Mouse (Mus musculus): Measurements from ENCODE around the gene Psg22. TPM values are rescaled to one million over a fixed set of nuclear protein-coding genes. Genes with fewer than 3 reads are reported as not detected.
"Not testable (repeated sequence)": the region's sequence is repeated elsewhere in the genome, so short reads cannot be mapped to it uniquely, and the experiment has no call there.

Gene Psg22
- polyA plus RNA-seq (2012; ENCODE audit: insufficient read depth, low replicate concordance): 1.0 TPM in 1 of 2 replicates, not detected in the other

DNA sequence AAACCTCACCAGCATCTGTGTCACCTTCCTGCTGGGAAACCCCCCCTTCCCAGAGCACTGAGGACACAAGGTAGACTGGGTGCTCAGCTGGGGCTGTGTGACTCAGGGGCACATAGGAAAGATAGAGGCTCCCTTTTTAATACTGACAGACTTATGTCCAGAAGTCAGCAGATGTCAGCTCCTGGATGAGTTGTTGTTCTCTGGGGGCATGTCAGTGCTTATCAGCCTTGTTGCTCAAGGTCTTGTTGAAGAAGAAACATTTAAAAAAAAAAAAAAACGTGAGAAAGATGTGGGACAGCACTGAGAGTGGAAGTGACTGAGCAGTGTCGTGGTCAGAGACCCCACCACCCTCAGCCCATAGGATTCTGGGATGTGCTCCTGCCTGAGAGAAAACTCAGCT, at the start of gene Psg22:
Gene Psg22, plus strand, starts transcription at position 301 of the 400 bp plus-strand sequence.
- H3K9me3 ChIP-seq: no peaks in the 10 kb centered on the region
- TF ChIP-seq FLI1 (IDR thresholded peaks at IDR 0.05; ENCODE audit: low read length): no peak
- no peak for TF ChIP-seq GATA1 (IDR thresholded peaks at IDR 0.05; ENCODE audit: borderline replicate concordance, low read length)
- no peak within 1 kb of the TSS for H3K4me3 ChIP-seq (replicated peaks)

DNA sequence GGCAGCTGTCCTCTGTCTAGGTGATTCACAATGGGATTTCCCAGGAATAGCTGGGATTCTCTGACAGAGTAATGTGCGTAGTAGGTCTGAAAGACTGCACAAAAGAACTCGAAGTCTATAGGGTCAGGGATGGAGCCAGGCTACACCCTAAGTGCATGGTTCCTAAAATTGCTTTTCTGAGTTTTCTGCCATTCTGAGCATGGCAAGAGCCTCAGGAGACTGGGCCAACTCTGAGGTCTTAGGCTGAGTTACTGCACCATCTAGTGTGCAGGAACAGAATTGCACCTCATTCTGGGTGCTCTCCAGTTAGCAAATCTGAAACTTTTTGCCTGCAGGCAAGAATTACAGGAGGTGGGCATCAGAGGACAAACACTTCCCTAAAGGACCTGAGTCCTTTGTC, 38.1 kb upstream of the Psg22 start:
- H3K27me3 ChIP-seq (replicated peaks): no peaks in the 10 kb centered on the region
- no peaks in the 10 kb centered on the region for H3K4me1 ChIP-seq
- H3K9me3 ChIP-seq: peaks cover 6% of the 10 kb centered on the region
- no peak overlapping the region for H3K4me3 ChIP-seq (replicated peaks)
- TF ChIP-seq GATA1 (IDR thresholded peaks at IDR 0.05; ENCODE audit: borderline replicate concordance, low read length): no peak
- no peak for TF ChIP-seq FLI1 (IDR thresholded peaks at IDR 0.05; ENCODE audit: low read length)
- no peaks in the 10 kb centered on the region for H3K36me3 ChIP-seq (replicated peaks; ENCODE audit: low read length)

More for the DNA sequence above, at the start of gene Psg22:
- peaks cover 2% of the 10 kb centered on the region for H3K27me3 ChIP-seq (replicated peaks)
- H3K4me1 ChIP-seq: peaks cover 32% of the 10 kb centered on the region
- no peaks in the 10 kb centered on the region for H3K36me3 ChIP-seq (replicated peaks; ENCODE audit: low read length)

DNA sequence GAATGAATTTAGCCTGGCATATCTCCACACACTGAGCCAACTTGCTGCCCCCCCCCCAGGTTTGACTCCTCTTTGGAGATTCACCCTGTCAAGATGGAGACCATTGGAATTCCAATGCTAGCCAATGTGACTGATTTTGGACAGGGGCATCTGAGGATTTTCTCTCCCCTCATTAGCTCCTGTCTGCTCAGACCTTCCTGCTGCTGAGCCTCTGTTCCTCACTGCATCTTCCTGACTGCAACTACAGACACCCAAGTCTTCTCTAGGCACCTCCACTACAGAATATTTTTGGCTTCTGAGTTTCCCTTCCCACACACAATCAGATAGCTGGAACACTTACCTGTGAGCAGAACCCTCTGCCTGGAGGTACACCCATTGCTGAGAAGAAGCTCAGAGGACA, 32.3 kb upstream of the Psg22 start:
- Histone ChIP-seq H3K27me3 (replicated peaks) (no peaks in the 10 kb centered on the region), H3K36me3 (replicated peaks; ENCODE audit: low read length) (no peaks in the 10 kb centered on the region), H3K4me3 (replicated peaks) (no peak overlapping the region), H3K9me3 (no peaks in the 10 kb centered on the region), H3K4me1 (0 out of 2 replicates have a peak, but pooled peaks cover 6% of the 10 kb centered on the region)
- no peak for TF ChIP-seq FLI1 (IDR thresholded peaks at IDR 0.05; ENCODE audit: low read length)
- TF ChIP-seq GATA1 (IDR thresholded peaks at IDR 0.05; ENCODE audit: borderline replicate concordance, low read length): no peak

DNA sequence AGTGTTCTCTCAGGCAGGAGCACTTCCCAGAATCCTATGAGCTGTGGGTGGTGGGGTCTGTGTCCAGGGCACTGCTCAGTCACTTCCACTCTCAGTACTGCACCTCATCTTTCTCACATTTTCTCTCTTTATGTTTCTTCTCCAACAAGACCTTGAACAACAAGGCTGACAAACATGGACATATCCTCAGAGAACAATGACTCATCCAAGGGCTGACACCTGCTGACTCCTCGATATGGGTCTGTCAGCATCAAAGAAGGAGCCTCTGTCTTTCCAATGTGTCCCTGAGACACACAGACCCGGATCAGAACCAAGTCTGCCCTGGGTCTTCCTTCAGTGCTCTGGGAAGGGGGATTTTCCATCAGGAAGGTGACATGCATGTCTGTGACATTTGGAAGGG, 31.8 kb upstream of the Psg22 start, which contains the start of gene Psg20:
Gene Psg20, minus strand, starts transcription at position 101 of the 400 bp plus-strand sequence.
- TF ChIP-seq GATA1 (IDR thresholded peaks at IDR 0.05; ENCODE audit: borderline replicate concordance, low read length): no peak
- no peak for TF ChIP-seq FLI1 (IDR thresholded peaks at IDR 0.05; ENCODE audit: low read length)
- Histone ChIP-seq H3K9me3 (no peaks in the 10 kb centered on the region), H3K36me3 (replicated peaks; ENCODE audit: low read length) (no peaks in the 10 kb centered on the region), H3K27me3 (replicated peaks) (no peaks in the 10 kb centered on the region), H3K4me1 (0 out of 2 replicates have a peak, but pooled peaks cover 6% of the 10 kb centered on the region), H3K4me3 (replicated peaks) (no peak within 1 kb of the TSS)

DNA sequence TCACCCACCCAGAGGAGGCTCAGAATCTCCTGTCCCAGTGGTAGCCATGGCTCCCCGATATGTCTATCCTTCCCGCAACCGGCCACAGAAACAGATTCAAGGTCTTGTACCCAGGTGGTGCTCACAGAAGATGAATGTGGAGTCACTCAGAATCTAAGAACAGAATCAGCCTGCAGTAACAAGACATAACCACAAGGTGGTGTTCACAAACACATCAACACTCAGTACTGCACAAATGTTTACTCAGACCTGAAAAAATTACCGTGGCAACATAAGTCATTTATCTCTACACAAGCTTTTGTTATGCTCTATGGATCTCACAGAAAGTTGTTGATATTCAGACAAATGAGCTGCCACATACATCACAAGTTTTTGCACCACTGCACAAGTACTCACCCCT, 7.6 kb upstream of the Psg22 start:
- H3K9me3 ChIP-seq; H3K36me3 ChIP-seq (replicated peaks; ENCODE audit: low read length); H3K27me3 ChIP-seq (replicated peaks); H3K4me3 ChIP-seq (replicated peaks): not testable (repeated sequence)
- H3K4me1 ChIP-seq: peaks cover 26% of the 10 kb centered on the region

DNA sequence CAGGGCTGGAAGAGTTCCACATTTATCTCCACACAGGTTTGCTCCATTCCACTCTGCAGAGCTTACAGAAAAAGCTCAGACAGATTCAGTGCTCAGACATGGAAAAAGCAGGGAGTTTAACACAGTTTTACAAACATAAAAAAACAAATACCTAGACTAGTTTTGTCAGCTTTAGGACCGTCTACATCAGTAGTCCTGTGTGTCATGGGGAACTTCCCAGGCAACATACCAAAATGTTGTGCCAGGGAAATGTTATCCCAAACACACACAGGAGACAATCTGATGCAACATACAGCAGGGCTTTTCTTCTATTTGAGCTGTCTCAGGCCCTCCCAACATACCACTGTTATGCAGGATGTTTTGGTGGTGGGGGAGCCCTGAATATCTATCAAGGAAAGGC, 7.0 kb upstream of the Psg22 start:
- Histone ChIP-seq H3K4me1 (peaks cover 26% of the 10 kb centered on the region), H3K27me3 (replicated peaks) (no peaks in the 10 kb centered on the region), H3K9me3 (no peaks in the 10 kb centered on the region; the same call in 1 of the 2 replicates), H3K36me3 (replicated peaks; ENCODE audit: low read length) (no peaks in the 10 kb centered on the region), H3K4me3 (replicated peaks) (no peak overlapping the region)
- TF ChIP-seq GATA1 (IDR thresholded peaks at IDR 0.05; ENCODE audit: borderline replicate concordance, low read length) (no peak), FLI1 (IDR thresholded peaks at IDR 0.05; ENCODE audit: low read length) (no peak)

DNA sequence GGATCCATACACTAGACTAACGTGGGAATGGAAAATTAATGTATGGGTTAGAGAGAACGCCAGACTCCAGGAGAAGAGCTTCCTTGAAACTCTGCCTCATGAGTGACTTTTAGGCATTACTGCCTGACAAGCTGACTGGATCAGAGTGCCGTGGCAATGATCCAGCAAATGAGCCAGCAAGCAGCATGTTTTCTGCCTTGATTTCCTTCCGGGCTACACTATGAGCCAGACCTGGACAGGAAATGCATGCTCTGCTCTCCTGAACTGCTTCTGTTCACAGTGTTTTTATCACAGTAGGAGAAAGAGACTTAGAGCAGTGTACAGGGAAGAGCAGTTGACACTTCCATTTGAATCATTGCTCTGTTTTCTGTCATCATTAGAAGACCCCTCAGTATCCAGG, 2.3 kb upstream of the Psg22 start:
- no peak for TF ChIP-seq FLI1 (IDR thresholded peaks at IDR 0.05; ENCODE audit: low read length)
- no peak for TF ChIP-seq GATA1 (IDR thresholded peaks at IDR 0.05; ENCODE audit: borderline replicate concordance, low read length)
- Histone ChIP-seq H3K4me3 (replicated peaks) (no peak overlapping the region), H3K9me3 (no peaks in the 10 kb centered on the region), H3K27me3 (replicated peaks) (peaks cover 2% of the 10 kb centered on the region), H3K4me1 (peaks cover 48% of the 10 kb centered on the region), H3K36me3 (replicated peaks; ENCODE audit: low read length) (no peaks in the 10 kb centered on the region)

DNA sequence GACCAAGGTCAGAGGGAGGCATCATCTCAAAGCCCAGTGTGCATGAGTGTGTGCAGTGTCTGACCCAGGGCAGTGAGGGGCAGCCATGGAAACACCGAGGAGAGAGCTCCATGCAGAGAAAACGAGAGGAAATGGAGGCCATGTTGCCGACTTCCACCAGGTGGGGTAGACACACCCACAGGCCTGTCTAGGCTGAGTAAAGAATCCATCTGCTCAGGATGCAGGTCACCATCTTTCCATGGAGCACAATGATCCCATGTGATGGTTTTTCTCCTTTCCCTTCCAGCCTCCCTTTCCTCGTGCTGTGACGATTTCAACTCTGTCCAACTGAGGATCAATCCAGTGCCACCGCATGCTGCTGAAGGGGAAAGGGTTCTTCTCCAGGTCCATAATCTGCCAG, 6.1 kb downstream of the Psg22 start:
- Histone ChIP-seq H3K4me3 (replicated peaks) (no peak overlapping the region), H3K4me1 (0 out of 2 replicates have a peak, but pooled peaks cover 3% of the 10 kb centered on the region), H3K9me3 (no peaks in the 10 kb centered on the region), H3K36me3 (replicated peaks; ENCODE audit: low read length) (no peaks in the 10 kb centered on the region), H3K27me3 (replicated peaks) (no peaks in the 10 kb centered on the region)
- TF ChIP-seq FLI1 (IDR thresholded peaks at IDR 0.05; ENCODE audit: low read length) (no peak), GATA1 (IDR thresholded peaks at IDR 0.05; ENCODE audit: borderline replicate concordance, low read length) (no peak)

DNA sequence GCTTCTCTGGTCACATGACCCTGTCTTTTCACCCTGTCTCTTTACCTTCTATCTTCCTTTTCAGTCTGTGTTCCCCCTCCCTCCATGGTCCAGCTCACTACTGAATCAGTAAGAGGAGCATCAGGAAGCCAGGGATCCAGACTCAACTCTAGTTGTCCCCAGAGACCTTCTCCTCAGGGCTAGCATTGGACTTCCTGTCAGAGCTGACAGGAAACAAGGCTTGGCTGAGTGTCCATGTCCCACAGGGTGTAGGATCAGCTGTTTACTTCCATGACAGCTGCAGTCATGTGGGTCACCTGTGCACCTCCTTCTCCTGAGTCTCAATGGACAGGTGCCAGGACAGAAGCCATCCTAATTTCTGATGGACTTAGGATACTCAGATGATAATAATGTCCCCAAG, 8.0 kb downstream of the Psg22 start:
- not testable (repeated sequence) for H3K36me3 ChIP-seq (replicated peaks; ENCODE audit: low read length); H3K4me3 ChIP-seq (replicated peaks); H3K27me3 ChIP-seq (replicated peaks); H3K4me1 ChIP-seq; H3K9me3 ChIP-seq

DNA sequence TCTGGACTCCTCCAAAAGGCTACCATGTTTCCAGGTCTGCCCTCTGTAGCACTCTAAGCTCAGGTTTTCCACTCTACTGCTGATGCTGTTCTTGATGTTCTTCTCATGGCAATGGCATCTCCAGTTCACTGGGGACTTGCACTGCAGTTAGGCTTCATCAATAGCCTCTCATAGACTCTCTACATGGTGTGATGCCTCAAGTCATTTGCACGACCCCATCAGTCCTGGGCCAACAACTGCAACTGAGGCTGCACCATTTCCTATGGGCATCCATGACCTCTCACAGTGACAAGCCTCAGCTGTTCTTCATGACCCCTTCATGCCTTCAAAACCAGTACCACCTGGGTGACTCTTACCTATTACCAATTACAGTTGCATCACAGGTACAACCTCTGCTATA, 10.5 kb downstream of the Psg22 start:
- no peaks in the 10 kb centered on the region for H3K36me3 ChIP-seq (replicated peaks; ENCODE audit: low read length)

DNA sequence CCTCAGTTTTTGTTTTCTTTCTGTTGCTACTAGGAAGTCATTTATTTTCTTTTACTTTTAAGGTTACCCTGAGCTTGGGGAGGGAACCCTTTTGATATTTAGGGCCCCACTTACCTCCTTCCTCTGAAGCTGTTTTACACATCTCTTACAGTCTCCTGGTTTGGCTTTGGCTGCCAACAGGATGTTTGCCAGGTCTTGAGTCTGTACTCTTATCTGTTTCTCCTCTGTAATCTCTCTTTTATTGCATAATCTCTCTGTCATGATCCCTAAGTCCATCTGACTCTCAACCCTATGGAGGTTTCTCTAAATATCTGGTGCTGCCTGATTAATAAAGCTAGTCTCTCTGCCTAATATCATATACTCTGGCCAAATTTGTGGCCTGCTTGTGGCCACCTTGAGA, 15.2 kb downstream of the Psg22 start:
- Histone ChIP-seq H3K27me3 (replicated peaks) (no peaks in the 10 kb centered on the region), H3K9me3 (no peaks in the 10 kb centered on the region), H3K4me3 (replicated peaks) (no peak overlapping the region), H3K4me1 (peaks cover 14% of the 10 kb centered on the region), H3K36me3 (replicated peaks; ENCODE audit: low read length) (no peaks in the 10 kb centered on the region)
- no peak for TF ChIP-seq FLI1 (IDR thresholded peaks at IDR 0.05; ENCODE audit: low read length)
- TF ChIP-seq GATA1 (IDR thresholded peaks at IDR 0.05; ENCODE audit: borderline replicate concordance, low read length): no peak

More for the DNA sequence above, 10.5 kb downstream of the Psg22 start:
- H3K9me3 ChIP-seq: no peaks in the 10 kb centered on the region
- H3K4me1 ChIP-seq: no peaks in the 10 kb centered on the region
- no peak for TF ChIP-seq FLI1 (IDR thresholded peaks at IDR 0.05; ENCODE audit: low read length)
- TF ChIP-seq GATA1 (IDR thresholded peaks at IDR 0.05; ENCODE audit: borderline replicate concordance, low read length): no peak
- H3K27me3 ChIP-seq (replicated peaks): no peaks in the 10 kb centered on the region
- no peak overlapping the region for H3K4me3 ChIP-seq (replicated peaks)

Data from megakaryocyte, embryonic 14.5 days (primary cell).